Mouse (Mus musculus): Measurements from ENCODE around the gene B3galt5.

- TF ChIP-seq CTCF (conservative IDR thresholded peaks at IDR 0.05; ENCODE audit: insufficient read depth, insufficient read length, low read depth, low read length) (no peak), POLR2A (IDR thresholded peaks at IDR 0.05; ENCODE audit: low read depth, low read length) (no peak)
These were observed 24.7 kb upstream of the B3galt5 start for GRCm38 (mm10) chr16:96210856-96211255.

All from kidney, adult 2 months (tissue).